Mouse (Mus musculus) gastrocnemius, adult 2 months (tissue): Measurements from ENCODE around the gene Rhbdl1. TPM values are rescaled to one million over a fixed set of nuclear protein-coding genes. Genes with fewer than 3 reads are reported as not detected.

ENCODE experiments used
- DNase-seq: peaks from one replicate; pipeline ENCODE4 v3.0.0; 2022
- H3K27ac ChIP-seq: fragments of 200-600 bp; 2 replicates; pipeline ENCODE4 v1.8.1; 2022; ENCODE audit warnings: mild to moderate bottlenecking
- H3K4me3 ChIP-seq: fragments of 200-600 bp; 2 replicates; pipeline ENCODE4 v1.8.1; 2022; ENCODE audit warnings: mild to moderate bottlenecking, moderate library complexity
- CTCF ChIP-seq: fragments of 200-600 bp; IDR thresholded peaks from 2 replicates; pipeline ENCODE4 v1.8.1; 2022; ENCODE audit warnings: antibody characterized with exemption, mild to moderate bottlenecking, moderate library complexity
- intact Hi-C: fragments of 180-260 bp; cut with DNase I; formaldehyde crosslinking; loops from one replicate; pipeline ENCODE4 v1.15.1; 2025
- long read RNA-seq, 2 experiments: library from polyadenylated mRNA; stranded (forward); transcript quantifications; one replicate each; pipeline ENCODE4 v2.0.0; 2021
- total RNA-seq, 2 experiments: library from RNA; stranded (reverse); gene quantifications; 2 replicates each; pipeline ENCODE4 v1.2.3; 2021

Rhbdl1 gene
- total RNA-seq: 10 to 100 TPM; 17.2 to 20.2 TPM
- long read RNA-seq, experiment 1, transcript Rhbdl1-201 (8 exons, 1,711 nt): major isoform, 28 of 39 reads
- long read RNA-seq, experiment 1, partial matches to known transcripts: 11 of 39 reads
- long read RNA-seq, experiment 1, other reads (novel, unspliced or antisense): 0 of 39 reads
- long read RNA-seq, experiment 2, transcript Rhbdl1-201 (8 exons, 1,711 nt): major isoform, 24 of 41 reads
- long read RNA-seq, experiment 2, partial matches to known transcripts: 13 of 41 reads
- long read RNA-seq, experiment 2, other reads (novel, unspliced or antisense): 4 of 41 reads

DNA sequence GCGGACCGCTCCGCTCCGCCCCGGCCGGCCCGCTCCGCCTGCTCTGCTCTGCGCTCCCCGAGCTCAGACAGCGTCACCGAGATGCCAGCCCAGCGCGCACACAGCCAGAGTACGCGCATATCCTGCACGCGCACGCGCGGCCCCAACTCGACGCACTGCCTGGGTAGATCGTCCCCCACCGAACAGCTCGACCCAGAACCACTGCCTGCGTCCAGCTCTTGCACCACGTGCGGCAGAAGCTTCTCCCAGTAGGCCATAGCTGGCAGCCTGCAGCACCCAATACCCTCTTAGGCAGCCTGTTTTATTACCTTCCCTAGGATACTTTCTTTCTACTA is at the start of gene Rhbdl1:
Gene Rhbdl1, minus strand, starts transcription at position 220 of the 335 bp plus-strand sequence.
- H3K27ac ChIP-seq: peak within 1 kb of the TSS; percentile 99

DNA sequence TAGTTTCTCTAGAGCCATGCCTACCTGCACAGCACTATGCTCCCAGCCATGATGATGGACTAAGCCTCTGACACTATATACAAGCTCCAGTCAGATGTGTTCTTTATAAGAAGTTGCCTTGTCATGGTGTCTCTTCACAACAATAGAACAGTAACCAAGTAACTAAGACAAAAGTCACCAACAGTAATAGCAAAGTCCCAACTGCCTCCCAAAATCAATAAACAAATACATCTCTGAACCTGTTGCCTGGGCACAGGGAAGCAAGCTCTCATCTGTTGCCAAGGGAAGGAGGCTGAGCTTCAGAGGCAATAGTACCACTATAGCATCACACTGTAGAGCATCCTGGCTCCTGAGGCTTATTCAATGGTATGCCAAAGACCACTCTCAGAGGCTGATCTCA is 49.7 kb upstream of the Rhbdl1 start:
- no peak overlapping the region for H3K27ac ChIP-seq
- H3K4me3 ChIP-seq: no peak overlapping the region
- intact Hi-C loops: no loop called here
- TF ChIP-seq CTCF: no peak
- DNase-seq: no peak

More for the DNA sequence above, at the start of gene Rhbdl1:
- intact Hi-C loops: no loop called here
- H3K4me3 ChIP-seq: peak within 1 kb of the TSS; percentile 95
- TF ChIP-seq CTCF: no peak
- DNase-seq: peak; percentile 93

GRCm38 (mm10) chr17:25885636-25886035 is 48.5 kb upstream of the Rhbdl1 start:
- peak; percentile 31; the same call in 1 of the 2 replicates for TF ChIP-seq CTCF
- H3K4me3 ChIP-seq: no peak overlapping the region
- intact Hi-C loops: no loop called here
- H3K27ac ChIP-seq: no peak overlapping the region
- DNase-seq: no peak

DNA sequence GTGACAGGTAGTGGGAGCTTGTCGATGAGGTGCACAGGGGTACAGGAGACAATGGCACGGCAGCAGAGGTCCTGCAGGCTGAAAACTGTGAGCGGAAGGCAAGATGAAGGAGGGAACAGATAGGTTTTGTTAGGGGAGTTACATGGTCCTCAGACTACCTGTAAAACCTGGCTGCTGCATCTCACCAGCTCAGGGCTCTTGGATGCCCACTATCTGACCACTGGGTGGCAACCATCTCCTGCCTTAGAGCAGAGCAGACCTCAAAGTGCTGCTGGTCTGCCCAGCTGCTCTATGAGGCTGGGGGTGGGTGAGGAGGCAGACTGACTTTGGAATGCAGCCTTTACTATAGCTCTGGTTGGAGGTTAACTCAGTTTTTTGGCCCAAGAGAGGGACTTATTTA is 46.7 kb upstream of the Rhbdl1 start:
- intact Hi-C loops: no loop called here
- no peak overlapping the region for H3K27ac ChIP-seq
- H3K4me3 ChIP-seq: no peak overlapping the region
- 0 out of 2 replicates have a peak, but pooled peaks have one; percentile 3 for TF ChIP-seq CTCF
- DNase-seq: no peak

- DNase-seq: no peak
- no peak overlapping the region for H3K4me3 ChIP-seq
- intact Hi-C loops: no loop called here
- no peak overlapping the region for H3K27ac ChIP-seq
- TF ChIP-seq CTCF: no peak
Measured at GRCm38 (mm10) chr17:25883268-25883667, 46.2 kb upstream of the Rhbdl1 start.

DNA sequence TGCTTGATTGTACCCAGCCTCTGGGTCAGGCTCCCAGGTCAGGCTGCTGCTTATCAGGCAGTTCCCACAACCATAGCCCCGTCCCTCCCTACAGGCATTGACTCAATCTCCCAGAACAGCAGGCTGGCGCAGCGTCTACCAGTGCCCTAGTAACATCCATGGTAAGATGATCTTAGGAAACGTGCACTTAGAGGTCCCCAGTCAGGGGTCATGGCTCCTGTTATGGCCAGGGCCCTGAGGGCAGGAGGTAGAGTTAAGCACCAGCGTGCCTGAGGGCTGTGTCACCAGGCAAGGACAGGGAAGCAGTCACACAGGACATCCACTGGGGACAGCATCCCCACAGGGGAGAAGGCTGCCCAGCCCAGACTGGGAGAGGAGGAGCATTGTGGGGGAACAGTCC is 45.2 kb upstream of the Rhbdl1 start:
- no peak overlapping the region for H3K4me3 ChIP-seq
- H3K27ac ChIP-seq: no peak overlapping the region
- TF ChIP-seq CTCF: no peak
- no peak for DNase-seq
- intact Hi-C loops: no loop called here

DNA sequence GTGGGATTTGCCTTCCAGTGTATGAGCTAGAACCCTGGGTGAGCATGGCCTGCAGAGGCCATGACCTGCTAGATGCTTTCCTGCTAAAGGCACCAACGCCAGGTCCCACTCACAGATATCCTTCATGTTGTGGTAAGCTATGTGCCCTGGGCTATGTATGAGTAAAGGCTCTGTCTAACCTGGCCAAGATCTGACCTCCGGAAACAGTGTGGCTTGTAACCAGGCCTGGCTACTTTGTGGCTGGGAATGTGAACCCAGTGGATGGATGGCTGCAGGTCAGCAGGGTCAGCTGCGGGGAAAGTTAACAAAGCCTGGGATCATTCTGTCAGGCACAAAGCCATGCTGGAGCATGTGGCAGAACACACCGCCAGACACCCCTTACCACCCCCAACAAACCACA is 44.6 kb upstream of the Rhbdl1 start:
- intact Hi-C loops: no loop called here
- Histone ChIP-seq H3K4me3 (no peak overlapping the region), H3K27ac (no peak overlapping the region)
- TF ChIP-seq CTCF: no peak
- DNase-seq: no peak

DNA sequence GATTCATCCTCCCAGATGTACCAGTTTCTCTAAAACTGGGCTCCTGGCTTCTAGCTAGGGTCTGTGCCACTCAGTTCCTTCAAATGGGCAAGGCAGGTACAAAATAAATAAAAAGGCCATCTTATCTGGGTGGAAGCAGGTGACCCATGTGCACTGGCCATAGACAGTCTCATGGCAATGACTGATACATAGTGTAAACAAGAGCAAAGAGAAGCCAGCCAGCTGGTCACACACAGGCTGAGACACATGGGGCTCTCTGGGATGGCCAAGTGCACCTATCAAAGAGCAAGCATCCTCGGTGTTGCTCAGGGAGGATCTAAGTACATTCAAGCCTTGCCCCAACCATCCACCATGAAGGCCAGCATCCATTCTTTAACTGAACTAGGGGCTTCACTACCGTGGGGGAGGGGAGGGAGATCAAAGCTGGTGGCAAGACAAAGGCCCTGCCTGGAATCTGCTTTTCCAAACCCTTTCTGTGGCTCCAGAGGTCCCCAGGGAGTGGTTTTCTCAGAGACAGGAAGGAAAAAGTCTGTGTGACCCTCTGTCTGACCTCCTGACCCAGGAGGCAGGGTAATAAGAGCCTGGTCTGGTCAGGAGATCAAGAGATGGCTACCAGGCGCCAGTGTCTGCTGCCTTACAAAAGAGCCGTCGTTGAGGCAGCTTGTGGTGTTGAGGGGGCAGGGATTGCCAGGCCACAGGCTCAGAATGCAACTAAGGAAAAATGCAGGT is 44.0 kb upstream of the Rhbdl1 start:
- no peak for TF ChIP-seq CTCF
- no peak overlapping the region for H3K4me3 ChIP-seq
- intact Hi-C loops: no loop called here
- no peak for DNase-seq
- H3K27ac ChIP-seq: no peak overlapping the region

- Histone ChIP-seq H3K4me3 (no peak within 1 kb of the TSS), H3K27ac (no peak within 1 kb of the TSS)
- no peak for TF ChIP-seq CTCF
- DNase-seq: no peak
- intact Hi-C loops: no loop called here
Measured at GRCm38 (mm10) chr17:25880196-25880910, 43.3 kb upstream of the Rhbdl1 start, which contains the start of gene Wfikkn1. Gene Wfikkn1 (minus strand): TSS chr17:25880858.

DNA sequence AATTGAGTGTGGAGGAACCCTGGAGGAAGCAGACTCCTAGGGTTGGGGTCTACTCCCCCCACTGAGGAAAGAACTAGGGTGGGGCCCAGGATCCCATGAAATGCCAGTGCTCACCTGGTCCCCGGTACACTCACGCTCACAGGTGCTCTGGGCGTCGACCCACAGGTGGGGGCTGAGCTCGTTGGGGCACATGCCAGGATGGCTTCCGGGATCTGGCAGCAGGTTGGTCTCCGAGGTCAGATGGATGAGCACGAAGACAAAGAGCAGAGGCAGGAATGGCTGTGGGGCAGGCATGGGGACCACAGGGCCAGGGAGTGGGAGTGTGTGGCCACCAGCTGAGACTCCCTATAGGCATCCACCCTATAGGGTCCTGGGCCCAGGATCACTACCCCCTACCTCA is 42.7 kb upstream of the Rhbdl1 start:
- Histone ChIP-seq H3K4me3 (no peak overlapping the region), H3K27ac (no peak overlapping the region)
- DNase-seq: no peak
- intact Hi-C loops: loop anchor here (5.0 kb wide), 1 partner anchor 38 kb away; the partner anchor contains the start of gene Rab40c
- no peak for TF ChIP-seq CTCF

DNA sequence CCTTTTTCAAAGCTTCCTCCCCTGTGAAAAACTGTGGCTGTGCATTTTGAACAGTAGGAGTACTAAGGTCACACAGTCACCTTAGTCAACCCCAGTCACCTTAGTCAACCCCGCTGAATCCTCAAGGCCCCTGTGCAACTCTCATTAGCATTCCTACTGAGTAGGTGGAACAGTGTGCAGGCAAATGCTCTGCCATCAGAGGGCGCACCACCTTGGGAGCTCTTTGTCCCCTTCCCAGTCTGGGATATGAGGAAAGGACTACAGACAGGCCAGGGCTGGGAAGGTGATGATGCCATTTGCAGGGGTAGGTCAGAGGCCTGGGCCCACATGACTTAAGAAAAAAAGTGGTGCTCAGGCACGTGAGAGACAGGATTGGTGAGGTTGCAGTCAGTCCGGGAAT is 42.2 kb upstream of the Rhbdl1 start:
- Histone ChIP-seq H3K4me3 (no peak overlapping the region), H3K27ac (no peak overlapping the region)
- no peak for DNase-seq
- intact Hi-C loops: loop anchor here (5.0 kb wide), 1 partner anchor 38 kb away; the partner anchor contains the start of gene Rab40c
- peak; percentile 56 for TF ChIP-seq CTCF

- no peak for DNase-seq
- Histone ChIP-seq H3K27ac (no peak overlapping the region), H3K4me3 (no peak overlapping the region)
- no peak for TF ChIP-seq CTCF
- intact Hi-C loops: loop anchor here (5.0 kb wide), 1 partner anchor 39 kb away; the partner anchor contains the start of gene Rab40c
Measured at GRCm38 (mm10) chr17:25878611-25879180, 41.6 kb upstream of the Rhbdl1 start.
